Mouse (Mus musculus) bone marrow, adult 2 months (tissue): ENCODE measurements around the gene Ttc12.

ENCODE experiments used
- CTCF ChIP-seq: fragments of 200-500 bp; IDR thresholded peaks from 2 replicates; pipeline ENCODE4 v1.5.1; 2011; ENCODE audit warnings: low read length, control low read depth; ENCODE audit not compliant: control insufficient read depth, insufficient read depth
- POLR2A ChIP-seq: fragments of 200-500 bp; IDR thresholded peaks from 2 replicates; pipeline ENCODE4 v1.6.1; 2011; ENCODE audit warnings: low read depth, mild to moderate bottlenecking, control low read depth, low read length, borderline replicate concordance; ENCODE audit not compliant: control insufficient read depth

- TF ChIP-seq POLR2A (no peak), CTCF (peak; percentile 96)
Observed at GRCm38 (mm10) chr9:49488912-49489895, 3.2 kb upstream of the Ttc12 start.
